Mouse (Mus musculus): ENCODE data around the gene P2rx1. TPM values are rescaled to one million over a fixed set of nuclear protein-coding genes. Genes with fewer than 3 reads are reported as not detected.

Gene P2rx1
- total RNA-seq, 2 experiments from 2014 or later: 0.38 to 1.1 TPM

GRCm38 (mm10) chr11:73018471-73019146 is 19.7 kb downstream of the P2rx1 start, which contains the start of gene Camkk1:
Gene Camkk1, plus strand, starts transcription at chr11:73019008.
- intact Hi-C loops (cut with DNase I; ENCODE audit: low total_unique reads): no loop called here
- DNase-seq: peak; percentile 95

GRCm38 (mm10) chr11:73019147-73019795 is 20.4 kb downstream of the P2rx1 start:
- no peak for DNase-seq
- intact Hi-C loops (cut with DNase I; ENCODE audit: low total_unique reads): no loop called here

GRCm38 (mm10) chr11:73020953-73021800 is 22.3 kb downstream of the P2rx1 start:
- DNase-seq: no peak

GRCm38 (mm10) chr11:73023099-73023498 is 24.2 kb downstream of the P2rx1 start:
- intact Hi-C loops (cut with DNase I; ENCODE audit: low total_unique reads): no loop called here
- peak; percentile 81 for DNase-seq

More at GRCm38 (mm10) chr11:73020953-73021800, 22.3 kb downstream of the P2rx1 start:
- intact Hi-C loops (cut with DNase I; ENCODE audit: low total_unique reads): no loop called here

- no peak for DNase-seq
- intact Hi-C loops (cut with DNase I; ENCODE audit: low total_unique reads): no loop called here
Measured at GRCm38 (mm10) chr11:73023827-73024226, 24.9 kb downstream of the P2rx1 start.

GRCm38 (mm10) chr11:73024236-73024904 is 25.5 kb downstream of the P2rx1 start:
- no peak for DNase-seq
- intact Hi-C loops (cut with DNase I; ENCODE audit: low total_unique reads): no loop called here

- DNase-seq: no peak
- intact Hi-C loops (cut with DNase I; ENCODE audit: low total_unique reads): no loop called here
Measured at GRCm38 (mm10) chr11:73026961-73027360, 28.1 kb downstream of the P2rx1 start.

- peak; percentile 83 for DNase-seq
- intact Hi-C loops (cut with DNase I; ENCODE audit: low total_unique reads): no loop called here
Measured at GRCm38 (mm10) chr11:73030821-73031498, 32.1 kb downstream of the P2rx1 start.

- peak; percentile 53 for DNase-seq
- intact Hi-C loops (cut with DNase I; ENCODE audit: low total_unique reads): no loop called here
Measured at GRCm38 (mm10) chr11:73031536-73031935, 32.6 kb downstream of the P2rx1 start.

GRCm38 (mm10) chr11:73036077-73036476 is 37.2 kb downstream of the P2rx1 start:
- no peak for DNase-seq

GRCm38 (mm10) chr11:73036889-73037288 is 38.0 kb downstream of the P2rx1 start:
- intact Hi-C loops (cut with DNase I; ENCODE audit: low total_unique reads): no loop called here
- no peak for DNase-seq

More at GRCm38 (mm10) chr11:73036077-73036476, 37.2 kb downstream of the P2rx1 start:
- intact Hi-C loops (cut with DNase I; ENCODE audit: low total_unique reads): no loop called here

- intact Hi-C loops (cut with DNase I; ENCODE audit: low total_unique reads): loop anchor here (2.0 kb wide), 1 partner anchor 31 kb away; no protein-coding TSS in a partner anchor
- DNase-seq: no peak
Measured at GRCm38 (mm10) chr11:73037691-73038090, 38.8 kb downstream of the P2rx1 start.

- intact Hi-C loops (cut with DNase I; ENCODE audit: low total_unique reads): loop anchor here (2.0 kb wide), 1 partner anchor 32 kb away; no protein-coding TSS in a partner anchor
- DNase-seq: peak; percentile 68
Measured at GRCm38 (mm10) chr11:73039102-73039799, 40.3 kb downstream of the P2rx1 start.

GRCm38 (mm10) chr11:73044229-73044755 is 45.4 kb downstream of the P2rx1 start:
- intact Hi-C loops (cut with DNase I; ENCODE audit: low total_unique reads): no loop called here
- DNase-seq: no peak

- DNase-seq: no peak
- intact Hi-C loops (cut with DNase I; ENCODE audit: low total_unique reads): no loop called here
Measured at GRCm38 (mm10) chr11:73044789-73045188, 45.9 kb downstream of the P2rx1 start.

- intact Hi-C loops (cut with DNase I; ENCODE audit: low total_unique reads): no loop called here
- DNase-seq: peak; percentile 95
Measured at GRCm38 (mm10) chr11:73047542-73047996, 48.7 kb downstream of the P2rx1 start, which contains the start of gene Ncbp3. Gene Ncbp3, plus strand, starts transcription at chr11:73047783.

GRCm38 (mm10) chr11:73048030-73048876 is 49.4 kb downstream of the P2rx1 start:
- no peak for DNase-seq
- intact Hi-C loops (cut with DNase I; ENCODE audit: low total_unique reads): no loop called here

Data from gastrocnemius, postnatal 14 days (tissue).